Mouse (Mus musculus) intestine, embryonic 16.5 days (tissue): ENCODE measurements at regions not wholly inside any gene's neighbourhood (a gene's known extent, or its start where the extent isn't known, plus 50 kb on each side); places are given as distances from the start of the nearest gene placed in this dataset.

Experiments
- ATAC-seq: fragments of 200-750 bp; cut with Nextera tagmentation; 2 replicates; pipeline ENCODE4 v1.8.0; 2017; ENCODE audit warnings: moderate TSS enrichment, moderate library complexity
- H3K27ac ChIP-seq: fragments of 300-500 bp; sonication (generic); 2 replicates; pipeline ENCODE4 v1.5.1; 2014; ENCODE audit warnings: mild to moderate bottlenecking, low read length
- H3K27me3 ChIP-seq: fragments of 300-500 bp; sonication (generic); replicated peaks from 2 replicates; pipeline ENCODE4 v1.6.1; 2014; ENCODE audit warnings: low read length, control low read depth, mixed read lengths; ENCODE audit not compliant: control insufficient read depth, insufficient read depth
- H3K36me3 ChIP-seq: fragments of 300-500 bp; sonication (generic); 2 replicates; pipeline ENCODE4 v1.6.1; 2014; ENCODE audit warnings: low read length, control low read depth; ENCODE audit not compliant: control insufficient read depth, insufficient read depth
- H3K4me1 ChIP-seq: fragments of 300-500 bp; sonication (generic); 2 replicates; pipeline ENCODE4 v1.6.1; 2014; ENCODE audit warnings: low read length, control low read depth, mixed read lengths; ENCODE audit not compliant: control insufficient read depth, insufficient read depth
- H3K4me2 ChIP-seq: fragments of 300-500 bp; sonication (generic); 2 replicates; pipeline ENCODE4 v1.6.1; 2014; ENCODE audit warnings: low read depth, low read length, control low read depth
- H3K4me3 ChIP-seq: fragments of 300-500 bp; sonication (generic); 2 replicates; pipeline ENCODE4 v1.5.1; 2014; ENCODE audit warnings: mild to moderate bottlenecking, low read length
- H3K9ac ChIP-seq: fragments of 300-500 bp; sonication (generic); 2 replicates; pipeline ENCODE4 v1.6.1; 2014; ENCODE audit warnings: low read depth, low read length
- H3K9me3 ChIP-seq: fragments of 300-500 bp; sonication (generic); 2 replicates; pipeline ENCODE4 v1.6.1; 2016; ENCODE audit warnings: low read length, control low read depth; ENCODE audit not compliant: control insufficient read depth
- WGBS: fragments of 180-500 bp; shearing (Covaris S2); extraction: QIAGEN DNeasy Blood & Tissue Kit; methylation state at CpG from one replicate; pipeline ENCODE4 v1.1.7; 2014; 5-methylcytosine and 5-hydroxymethylcytosine counted together

DNA sequence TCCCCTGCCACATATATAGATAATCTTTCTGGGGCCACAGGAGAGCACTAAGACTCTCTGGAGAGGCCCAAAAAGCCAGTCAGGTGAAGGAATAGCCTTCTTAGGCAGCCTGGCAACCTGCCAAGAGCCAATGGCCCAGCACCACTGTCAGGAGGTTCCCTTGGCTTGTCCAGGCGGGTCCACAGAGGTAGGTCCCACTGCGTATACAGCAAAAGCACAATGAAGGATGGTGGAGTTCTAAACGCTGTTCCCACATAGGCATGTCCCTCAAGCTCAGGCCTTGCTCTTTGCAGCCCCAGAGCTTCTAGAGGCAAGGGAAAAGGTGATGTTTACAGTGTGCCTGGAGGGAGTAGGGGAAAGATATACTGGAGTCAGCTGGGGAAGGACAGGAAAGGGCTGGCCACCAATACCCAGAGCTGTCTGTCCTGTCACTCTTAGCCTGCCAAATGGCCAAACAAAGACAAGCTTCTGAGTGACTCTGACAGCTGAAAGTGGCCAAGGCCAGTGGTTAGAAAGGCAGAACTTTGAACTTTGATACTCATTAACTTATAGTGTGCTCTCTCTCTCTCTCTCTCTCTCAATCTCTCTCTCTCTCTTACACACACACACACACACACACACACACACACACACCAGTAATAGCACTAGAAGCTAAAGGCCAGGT, 235.4 kb downstream of the Bcor start:
- peak; percentile 70 for ATAC-seq
- Histone ChIP-seq H3K9ac (no peak overlapping the region), H3K9me3 (no peaks in the 10 kb centered on the region), H3K27me3 (0 out of 2 replicates have a peak, but pooled peaks cover 7% of the 10 kb centered on the region), H3K4me3 (no peak overlapping the region), H3K4me2 (no peak overlapping the region), H3K36me3 (no peaks in the 10 kb centered on the region), H3K4me1 (0 out of 2 replicates have a peak, but pooled peaks cover 5% of the 10 kb centered on the region), H3K27ac (no peak overlapping the region)
- WGBS: 70% methylated on average over 3 of the region's 3 CpGs

DNA sequence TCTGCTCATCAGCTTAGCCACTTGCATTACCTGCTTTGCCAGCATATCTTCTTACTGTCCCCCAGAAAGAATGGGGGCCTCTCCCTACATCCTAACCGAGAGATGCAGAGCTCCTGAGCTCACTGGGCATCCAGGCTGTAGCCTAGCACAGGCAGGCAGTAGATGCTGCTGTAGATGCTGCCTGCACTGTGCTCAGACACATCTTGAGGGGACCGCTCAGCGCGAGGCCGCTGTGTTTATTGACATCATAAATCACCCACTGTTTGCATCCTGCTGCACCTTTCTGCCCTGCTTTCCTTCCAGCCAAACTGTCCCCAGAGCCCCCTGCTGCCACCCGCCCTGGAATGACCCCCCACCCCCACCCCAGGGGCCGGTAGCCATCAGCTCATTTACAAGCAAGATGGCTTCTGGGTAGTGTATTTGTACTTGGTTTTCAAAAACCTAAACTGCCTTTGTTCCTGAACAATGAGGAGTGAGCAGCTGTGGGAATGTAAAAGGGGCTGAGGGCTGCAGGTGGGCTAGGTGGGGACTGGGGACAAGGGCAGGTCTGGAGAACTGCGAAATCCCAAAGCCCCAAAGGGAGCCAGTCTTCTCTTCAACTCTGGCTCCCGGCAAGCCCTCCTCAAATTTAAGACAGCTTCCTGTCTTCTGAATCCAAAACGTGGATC, 233.2 kb downstream of the Bcor start:
- 0 out of 2 replicates have a peak, but pooled peaks cover 5% of the 10 kb centered on the region for H3K4me1 ChIP-seq

DNA sequence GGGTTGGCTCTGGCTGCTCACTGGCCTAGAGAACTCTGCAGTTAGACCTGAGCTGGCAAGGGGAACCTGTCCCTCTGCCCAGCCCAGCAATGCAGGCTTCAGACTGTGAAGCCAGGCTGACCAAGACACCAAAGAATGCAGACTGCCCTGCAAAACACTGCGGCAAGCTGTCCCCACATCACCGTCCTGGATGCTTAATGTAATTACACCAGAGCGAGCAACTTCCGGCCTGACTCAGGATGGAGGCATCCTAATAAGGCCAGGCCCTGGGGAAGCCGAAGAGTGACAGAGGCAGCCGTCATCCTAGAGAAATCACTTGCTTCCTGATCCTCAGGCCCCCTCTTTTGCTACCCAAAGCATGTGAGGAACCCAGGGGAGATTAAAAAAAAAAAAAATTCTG, 230.7 kb downstream of the Bcor start:
- H3K9ac ChIP-seq: no peak overlapping the region
- H3K36me3 ChIP-seq: no peaks in the 10 kb centered on the region
- WGBS: 41% methylated on average over 6 of the region's 6 CpGs
- ATAC-seq: no peak
- H3K4me1 ChIP-seq: 0 out of 2 replicates have a peak, but pooled peaks cover 2% of the 10 kb centered on the region
- H3K27me3 ChIP-seq: 0 out of 2 replicates have a peak, but pooled peaks cover 3% of the 10 kb centered on the region
- no peak overlapping the region for H3K27ac ChIP-seq
- H3K9me3 ChIP-seq: no peaks in the 10 kb centered on the region
- no peak overlapping the region for H3K4me2 ChIP-seq
- no peak overlapping the region for H3K4me3 ChIP-seq

More for the DNA sequence above, 233.2 kb downstream of the Bcor start:
- Histone ChIP-seq H3K4me2 (no peak overlapping the region), H3K36me3 (no peaks in the 10 kb centered on the region), H3K4me3 (no peak overlapping the region), H3K27ac (no peak overlapping the region), H3K9ac (no peak overlapping the region), H3K27me3 (0 out of 2 replicates have a peak, but pooled peaks cover 3% of the 10 kb centered on the region), H3K9me3 (no peaks in the 10 kb centered on the region)
- 36% methylated on average over 10 of the region's 10 CpGs for WGBS
- ATAC-seq: no peak

DNA sequence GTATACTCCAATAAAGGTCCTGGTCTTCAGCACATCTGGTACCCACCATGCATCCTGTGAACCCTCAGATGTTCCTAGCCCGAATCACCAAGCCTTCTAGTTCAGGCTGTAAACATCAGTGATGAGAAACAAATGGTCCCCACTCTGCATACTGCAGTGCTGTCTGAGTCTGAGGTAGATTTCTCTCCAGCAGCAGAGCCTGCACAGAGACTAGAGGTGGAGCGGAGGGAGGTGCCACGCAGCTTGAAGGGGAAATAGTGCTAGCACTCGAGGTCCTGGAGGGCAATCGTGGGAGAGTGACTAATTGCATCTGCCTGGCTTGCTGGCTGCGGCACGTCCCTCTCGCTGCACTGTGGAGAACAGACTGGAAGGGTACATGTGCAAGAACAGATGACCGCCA, 228.7 kb downstream of the Bcor start:
- Histone ChIP-seq H3K9me3 (no peaks in the 10 kb centered on the region), H3K4me1 (0 out of 2 replicates have a peak, but pooled peaks cover 2% of the 10 kb centered on the region), H3K4me3 (no peak overlapping the region), H3K9ac (no peak overlapping the region), H3K36me3 (no peaks in the 10 kb centered on the region), H3K27ac (no peak overlapping the region), H3K4me2 (no peak overlapping the region), H3K27me3 (no peaks in the 10 kb centered on the region)
- 44% methylated on average over 9 of the region's 9 CpGs for WGBS
- peak; percentile 36 for ATAC-seq

DNA sequence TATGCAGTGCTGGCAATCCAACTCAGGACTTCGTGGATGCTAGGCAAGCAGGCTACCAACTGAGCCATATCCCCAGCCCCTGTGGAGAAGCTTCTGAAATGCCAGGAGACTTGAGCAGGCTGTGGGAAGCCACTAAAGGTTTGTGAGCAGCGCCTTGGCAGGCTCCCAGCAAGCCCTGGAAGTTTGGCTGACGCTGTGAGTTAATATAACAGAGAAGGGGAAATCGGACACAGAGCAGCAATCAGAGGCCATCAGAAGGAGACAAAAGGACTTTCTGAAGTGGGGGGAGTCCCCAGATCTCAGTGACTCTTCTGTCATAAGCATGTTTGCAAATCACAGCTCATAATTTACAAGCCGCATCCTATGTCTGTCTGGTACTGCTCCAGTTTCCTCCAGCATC, 224.8 kb downstream of the Bcor start:
- no peak for ATAC-seq
- Histone ChIP-seq H3K9me3 (no peaks in the 10 kb centered on the region), H3K9ac (no peak overlapping the region), H3K4me3 (no peak overlapping the region), H3K27me3 (no peaks in the 10 kb centered on the region), H3K4me2 (no peak overlapping the region), H3K36me3 (no peaks in the 10 kb centered on the region), H3K4me1 (0 out of 2 replicates have a peak, but pooled peaks cover 2% of the 10 kb centered on the region), H3K27ac (no peak overlapping the region)
- WGBS: 48% methylated on average over 5 of the region's 5 CpGs

DNA sequence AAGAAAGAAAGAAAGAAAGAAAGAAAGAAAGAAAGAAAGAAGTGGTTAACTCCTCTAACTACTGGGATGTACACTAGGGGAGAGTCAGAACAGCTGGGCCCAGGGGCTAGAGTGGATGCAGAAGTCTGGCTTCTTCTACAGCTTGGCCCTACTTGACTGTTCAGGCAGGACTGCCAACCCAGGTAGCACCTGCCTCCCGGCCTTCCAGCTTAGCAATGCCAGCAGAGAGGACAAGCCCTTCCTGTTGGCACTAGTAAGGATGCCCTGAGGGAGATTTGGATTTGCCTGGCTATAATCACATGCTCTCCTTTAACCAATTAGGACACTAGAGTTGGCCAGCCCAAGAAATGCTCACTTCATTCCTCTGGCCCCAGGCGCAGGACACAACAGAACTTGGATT, 219.9 kb downstream of the Bcor start:
- H3K27me3 ChIP-seq: 0 out of 2 replicates have a peak, but pooled peaks cover 3% of the 10 kb centered on the region
- no peak overlapping the region for H3K4me3 ChIP-seq
- 0 out of 2 replicates have a peak, but pooled peaks cover under 1% of the 10 kb centered on the region for H3K4me1 ChIP-seq
- H3K9ac ChIP-seq: no peak overlapping the region
- no peak overlapping the region for H3K27ac ChIP-seq
- H3K36me3 ChIP-seq: no peaks in the 10 kb centered on the region
- ATAC-seq: no peak
- 81% methylated on average over 2 of the region's 2 CpGs for WGBS
- H3K4me2 ChIP-seq: no peak overlapping the region
- no peaks in the 10 kb centered on the region for H3K9me3 ChIP-seq

DNA sequence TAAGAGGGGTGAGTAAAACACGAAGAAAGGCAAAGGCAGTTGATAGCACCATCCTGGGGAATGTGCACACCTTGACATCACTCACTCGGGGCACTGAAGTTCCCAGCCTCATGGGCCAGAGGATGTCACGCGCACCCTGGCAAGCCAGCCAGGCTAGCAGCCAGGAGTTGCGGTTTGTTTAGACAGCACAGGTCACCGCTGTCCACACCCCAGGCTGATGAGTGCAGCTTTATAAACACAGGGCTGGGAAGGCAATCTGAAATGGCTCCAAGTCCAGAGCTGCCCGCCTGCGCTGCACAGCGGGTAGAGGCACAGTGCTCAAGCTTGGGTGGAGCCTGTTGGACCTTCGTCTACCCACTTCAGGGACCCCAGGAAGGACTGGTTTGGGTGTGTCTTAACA, 216.8 kb downstream of the Bcor start:
- H3K4me1 ChIP-seq: no peaks in the 10 kb centered on the region
- ATAC-seq: peak; percentile 55; the same call in 1 of the 2 replicates
- no peaks in the 10 kb centered on the region for H3K9me3 ChIP-seq
- WGBS: 44% methylated on average over 10 of the region's 10 CpGs
- H3K4me2 ChIP-seq: no peak overlapping the region
- H3K9ac ChIP-seq: no peak overlapping the region
- no peak overlapping the region for H3K27ac ChIP-seq
- H3K4me3 ChIP-seq: no peak overlapping the region
- 0 out of 2 replicates have a peak, but pooled peaks cover 3% of the 10 kb centered on the region for H3K27me3 ChIP-seq
- no peaks in the 10 kb centered on the region for H3K36me3 ChIP-seq

DNA sequence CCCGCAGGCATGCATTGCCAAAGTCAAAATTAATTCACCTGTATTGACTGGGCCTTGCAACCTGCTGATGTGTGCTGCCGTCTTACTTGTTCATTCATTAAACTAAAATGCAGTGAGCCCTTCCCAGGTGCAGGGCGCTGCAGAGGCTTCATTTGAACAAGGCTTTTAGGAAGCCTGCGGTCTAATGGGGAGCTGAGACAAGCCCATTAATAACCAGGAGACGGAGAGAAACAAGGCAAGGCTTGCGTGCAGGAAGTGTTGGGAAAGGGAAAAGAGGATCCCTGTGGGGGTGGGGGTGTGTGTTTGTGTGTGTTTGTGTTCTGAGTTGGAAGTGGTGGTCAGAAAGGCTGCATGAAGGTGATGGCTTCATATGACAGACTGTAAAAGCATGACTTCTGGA, 215.6 kb downstream of the Bcor start:
- Histone ChIP-seq H3K27me3 (0 out of 2 replicates have a peak, but pooled peaks cover 6% of the 10 kb centered on the region), H3K9me3 (no peaks in the 10 kb centered on the region), H3K4me3 (no peak overlapping the region), H3K4me1 (no peaks in the 10 kb centered on the region), H3K9ac (no peak overlapping the region), H3K4me2 (no peak overlapping the region), H3K27ac (no peak overlapping the region), H3K36me3 (no peaks in the 10 kb centered on the region)
- WGBS: 36% methylated on average over 6 of the region's 6 CpGs
- no peak for ATAC-seq

DNA sequence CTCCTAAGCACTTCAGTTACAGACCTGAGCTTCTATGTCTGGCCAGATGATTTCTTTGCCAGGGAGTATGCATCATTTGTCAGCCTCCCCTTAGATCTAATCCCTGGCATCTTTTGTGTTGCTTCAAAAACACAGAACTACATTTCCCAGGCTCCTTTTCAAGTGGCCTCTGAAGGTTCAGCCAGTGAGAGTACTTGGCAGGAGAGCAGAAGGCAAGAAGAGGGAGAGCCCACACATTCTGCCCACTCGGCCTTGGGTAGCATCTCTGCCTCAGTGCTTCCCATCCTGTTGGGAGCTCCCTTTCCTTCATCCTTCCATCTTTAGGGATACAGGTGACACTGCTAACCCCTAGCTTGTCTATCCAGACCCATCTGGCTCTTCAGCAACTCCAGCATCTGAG, 214.9 kb downstream of the Bcor start:
- no peak overlapping the region for H3K9ac ChIP-seq
- WGBS: 54% methylated on average over 1 of the region's 1 CpGs
- H3K4me1 ChIP-seq: no peaks in the 10 kb centered on the region
- no peak overlapping the region for H3K4me2 ChIP-seq
- ATAC-seq: no peak
- H3K4me3 ChIP-seq: no peak overlapping the region
- H3K36me3 ChIP-seq: no peaks in the 10 kb centered on the region
- no peak overlapping the region for H3K27ac ChIP-seq
- no peaks in the 10 kb centered on the region for H3K9me3 ChIP-seq
- H3K27me3 ChIP-seq: 0 out of 2 replicates have a peak, but pooled peaks cover 6% of the 10 kb centered on the region
